Mouse (Mus musculus) adrenal gland, adult (tissue): ENCODE measurements around the gene Pip4k2a.

Experiments
- DNase-seq, 2 experiments: peaks; one replicate each; pipeline ENCODE4 v3.0.0; 2022 to 2023; ENCODE audit warnings: low spot score in 1 of 2; ENCODE audit not compliant: inconsistent age in 2 of 2

Gene Pip4k2a

GRCm38 (mm10) chr2:18982581-18982980, 15.3 kb downstream of the Pip4k2a start:
- no peak for DNase-seq

GRCm38 (mm10) chr2:18979675-18980074, 18.3 kb downstream of the Pip4k2a start:
- DNase-seq, result no peak

- DNase-seq, result no peak
Measured at GRCm38 (mm10) chr2:18979046-18979445, 18.9 kb downstream of the Pip4k2a start.

DNA sequence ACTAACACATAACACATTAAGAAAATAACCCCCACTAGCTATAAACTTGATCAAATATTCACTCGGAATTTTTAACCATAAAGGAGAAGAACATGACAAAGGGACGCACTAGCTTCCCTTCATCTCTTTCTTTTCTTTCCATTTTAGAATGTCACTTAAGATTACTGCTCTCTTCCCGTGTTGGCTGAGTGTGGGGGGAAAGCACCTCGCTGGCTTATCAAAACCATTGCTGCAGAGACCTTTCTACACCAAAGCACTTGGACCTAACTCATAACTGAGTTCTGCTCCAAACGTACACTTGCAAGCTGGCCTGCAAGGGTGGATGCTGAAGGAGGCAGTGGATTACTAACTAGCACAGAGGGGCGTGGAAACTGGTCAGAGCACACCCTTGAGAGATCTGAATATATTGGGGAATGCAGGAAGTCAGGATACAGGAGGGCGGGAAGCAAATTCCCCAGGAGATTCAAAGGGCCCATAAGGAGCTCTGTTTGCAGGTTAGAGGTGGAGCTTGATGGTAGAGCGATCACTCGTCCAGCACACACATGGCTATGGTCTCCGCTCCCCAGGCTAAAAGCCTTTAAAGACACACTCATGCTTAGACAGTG, 20.6 kb downstream of the Pip4k2a start:
- DNase-seq, result no peak

DNA sequence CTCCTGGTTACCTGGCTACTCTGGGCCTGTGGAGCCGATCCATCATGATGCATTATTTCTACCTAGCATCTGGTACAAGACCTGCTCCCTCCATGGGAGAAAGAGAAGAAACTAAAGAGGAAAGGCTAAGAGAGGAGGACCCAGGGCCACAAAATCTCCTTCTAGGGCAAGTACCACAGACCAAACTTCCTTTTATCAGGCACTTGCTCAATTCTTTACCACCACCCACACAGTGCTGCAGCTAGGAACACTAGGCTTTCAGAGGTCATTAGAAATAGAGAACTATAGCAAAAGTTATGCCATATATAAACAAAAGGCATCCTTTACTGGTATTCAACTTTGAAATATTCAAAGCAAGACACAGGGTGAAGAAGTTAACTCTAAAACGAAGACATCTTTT, 21.8 kb downstream of the Pip4k2a start:
- DNase-seq, result no peak

DNA sequence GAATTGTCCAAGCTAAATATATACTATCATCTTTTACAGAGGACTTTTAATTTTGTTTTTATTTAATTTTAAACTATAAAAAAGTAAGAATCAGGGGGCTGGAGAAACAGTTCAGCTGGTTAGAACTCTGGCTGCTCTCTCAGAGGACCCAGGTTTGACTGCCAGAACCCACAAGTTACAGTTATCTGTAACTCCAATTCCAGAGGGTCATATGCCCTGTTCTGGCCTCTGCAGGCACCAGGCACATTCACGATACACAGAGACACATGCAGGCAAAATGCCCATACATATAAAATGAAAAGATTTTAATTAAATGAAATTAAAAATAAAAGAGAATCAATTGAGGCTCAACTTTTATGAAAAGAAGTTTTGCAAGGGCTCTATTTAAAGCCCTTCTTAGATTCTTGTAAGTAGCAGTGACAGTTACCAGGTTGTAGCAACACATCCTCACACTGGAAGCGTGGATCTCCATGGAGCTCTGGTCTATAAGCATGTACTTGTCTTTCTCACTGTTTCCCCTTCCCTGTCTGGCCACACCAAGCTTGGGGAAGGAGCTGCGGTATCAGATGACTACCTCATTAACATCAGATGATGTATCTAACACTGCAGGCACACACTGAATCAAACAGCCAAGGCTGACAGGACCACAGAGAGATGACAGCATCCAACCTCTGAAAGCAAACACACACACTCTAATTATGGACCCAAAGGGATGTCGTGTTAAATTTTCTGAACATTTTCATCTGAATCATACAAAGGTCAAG, 22.9 kb downstream of the Pip4k2a start:
- DNase-seq, result no peak

- DNase-seq, result no peak
Measured at GRCm38 (mm10) chr2:18971564-18971963, 26.4 kb downstream of the Pip4k2a start.

DNA sequence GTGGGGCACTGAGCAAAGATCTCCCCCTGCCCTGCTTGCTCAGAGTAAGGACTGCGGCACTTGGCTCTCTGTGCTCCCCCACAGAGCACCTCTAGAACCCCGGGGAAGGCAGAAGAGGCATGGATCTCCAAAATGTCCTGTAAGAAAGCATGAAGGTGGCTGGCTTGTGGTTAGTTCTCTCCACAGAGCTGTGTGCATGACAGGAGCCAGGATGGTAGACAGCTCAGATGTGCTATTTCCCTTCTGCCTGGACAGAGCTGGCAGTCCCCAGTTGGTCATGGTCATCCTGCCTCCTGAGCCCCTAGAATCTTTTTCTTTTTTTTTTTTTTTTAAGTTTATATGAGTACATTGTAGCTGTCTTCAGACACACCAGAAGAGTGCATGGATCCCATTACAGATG, 27.5 kb downstream of the Pip4k2a start:
- no peak for DNase-seq

DNA sequence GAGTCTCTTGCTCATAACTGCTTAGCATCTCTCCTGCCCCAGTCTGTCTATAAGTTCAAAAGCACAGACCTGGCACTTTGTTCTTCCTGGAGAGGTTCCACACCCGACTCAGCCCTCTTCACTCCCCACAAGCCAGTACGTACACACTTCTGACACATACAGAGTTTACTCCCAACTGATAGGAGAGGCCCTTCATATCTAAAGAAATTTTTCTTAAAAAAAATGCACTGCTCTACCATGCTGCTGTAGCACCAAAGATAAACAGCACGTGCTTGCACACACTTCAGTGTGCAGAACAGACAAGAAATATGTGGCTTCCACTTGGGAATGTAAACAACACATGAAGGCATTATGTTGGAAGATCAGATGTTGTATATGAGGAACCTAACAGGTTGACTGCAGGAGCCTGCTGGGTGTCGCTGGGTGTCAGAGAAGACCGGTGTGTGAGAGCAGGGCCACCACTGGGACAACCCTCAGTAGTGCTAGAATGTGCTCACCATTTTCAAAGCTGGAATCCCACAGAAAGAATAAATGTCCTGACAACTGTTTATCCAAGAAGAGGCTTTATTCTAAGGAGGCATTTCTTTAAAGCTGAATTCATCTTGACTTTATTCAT, 28.8 kb downstream of the Pip4k2a start:
- no peak for DNase-seq

GRCm38 (mm10) chr2:18967451-18968063, 30.4 kb downstream of the Pip4k2a start:
- no peak for DNase-seq

- no peak for DNase-seq
Measured at GRCm38 (mm10) chr2:18966566-18966965, 31.4 kb downstream of the Pip4k2a start.

DNA sequence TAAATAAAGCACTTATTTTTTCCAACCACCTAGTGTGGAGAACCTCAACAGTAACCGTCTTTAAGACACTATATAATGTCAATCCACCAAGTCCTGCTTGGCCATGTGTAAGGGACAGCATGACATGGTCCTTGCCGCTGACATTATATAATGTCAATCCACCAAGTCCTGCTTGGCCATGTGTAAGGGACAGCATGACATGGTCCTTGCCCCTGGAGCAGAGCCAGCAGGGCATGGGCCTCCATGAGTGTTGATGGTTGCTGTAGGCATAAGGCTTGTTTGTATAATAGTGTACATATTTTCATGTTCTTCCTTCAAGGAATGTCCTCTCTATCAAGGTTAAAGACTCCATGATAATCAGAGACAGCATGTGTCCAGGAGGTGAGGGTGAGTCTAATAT, 32.0 kb downstream of the Pip4k2a start:
- no peak for DNase-seq

DNA sequence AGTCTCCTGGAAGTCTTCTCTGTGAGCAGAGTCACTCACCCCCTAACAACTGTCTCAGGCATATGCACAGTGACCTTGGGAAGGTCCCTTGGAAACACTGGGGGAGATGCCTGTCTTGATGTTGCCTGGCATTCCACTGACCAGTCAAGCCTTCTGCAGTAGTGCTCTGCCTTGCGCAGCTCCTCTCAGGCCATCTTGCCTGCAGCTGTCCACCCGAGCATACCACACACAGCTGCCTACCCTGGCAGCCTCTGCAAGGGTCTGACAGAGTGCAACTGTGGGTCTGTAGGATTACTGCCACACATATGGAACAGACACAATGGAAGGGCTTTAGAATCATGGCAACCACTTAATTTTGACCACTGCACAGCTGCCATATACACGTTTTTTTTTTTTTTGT, 32.8 kb downstream of the Pip4k2a start:
- DNase-seq, result no peak

DNA sequence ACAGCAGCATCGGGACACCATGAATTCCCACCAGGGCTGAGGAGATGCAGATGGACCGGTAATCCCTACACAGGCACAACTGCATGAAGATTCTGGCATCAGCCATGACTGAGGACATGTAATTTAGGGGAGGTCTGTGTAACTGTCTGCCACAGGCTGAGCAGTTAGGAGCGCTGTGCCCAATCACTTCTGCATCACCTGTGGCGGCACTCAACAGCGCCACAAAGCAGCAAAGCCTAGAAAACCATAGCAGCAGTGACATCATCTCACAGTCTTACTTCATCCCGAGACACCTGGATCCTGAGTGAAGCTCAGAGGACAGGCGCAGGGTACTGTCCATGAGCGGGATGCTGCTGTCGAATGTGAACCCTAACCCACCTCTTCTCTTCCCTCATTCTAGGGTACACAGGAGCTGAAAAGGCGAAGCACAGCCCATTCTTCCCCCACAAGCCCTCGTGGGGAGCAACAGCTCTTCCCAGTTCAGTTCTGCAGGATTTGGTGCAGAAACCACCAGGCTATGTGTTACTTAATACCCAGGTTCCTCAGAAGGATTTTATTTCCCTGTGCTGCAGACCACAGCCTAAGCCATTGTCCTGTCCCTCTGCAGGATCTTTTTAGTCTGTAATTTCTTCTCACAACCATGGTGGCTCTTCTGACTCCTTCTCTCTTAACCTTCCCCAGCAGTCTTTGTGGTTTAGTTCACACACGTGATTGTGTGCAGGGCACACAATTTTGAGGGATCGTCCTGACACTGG, 34.5 kb downstream of the Pip4k2a start:
- no peak for DNase-seq

DNA sequence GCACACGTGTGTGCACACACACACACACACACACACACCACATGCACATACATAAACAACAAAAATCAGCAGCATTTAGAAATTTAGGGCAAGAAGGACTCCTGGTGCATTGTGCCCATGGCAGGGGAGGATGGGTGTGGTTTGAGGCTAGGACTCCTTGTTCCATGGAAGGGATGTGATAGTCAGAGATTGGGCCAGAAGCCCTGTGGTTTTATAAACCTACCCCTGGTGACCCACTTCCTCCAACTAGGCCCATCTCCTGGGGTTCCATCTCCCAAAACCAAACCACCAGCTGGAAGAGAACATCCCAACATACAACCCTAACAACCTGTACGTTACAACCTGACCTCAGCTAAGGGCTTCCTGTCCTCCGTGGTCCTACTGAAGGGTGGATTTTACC, 35.4 kb downstream of the Pip4k2a start:
- no peak for DNase-seq

- no peak for DNase-seq
Measured at GRCm38 (mm10) chr2:18960376-18960973, 37.5 kb downstream of the Pip4k2a start.

DNA sequence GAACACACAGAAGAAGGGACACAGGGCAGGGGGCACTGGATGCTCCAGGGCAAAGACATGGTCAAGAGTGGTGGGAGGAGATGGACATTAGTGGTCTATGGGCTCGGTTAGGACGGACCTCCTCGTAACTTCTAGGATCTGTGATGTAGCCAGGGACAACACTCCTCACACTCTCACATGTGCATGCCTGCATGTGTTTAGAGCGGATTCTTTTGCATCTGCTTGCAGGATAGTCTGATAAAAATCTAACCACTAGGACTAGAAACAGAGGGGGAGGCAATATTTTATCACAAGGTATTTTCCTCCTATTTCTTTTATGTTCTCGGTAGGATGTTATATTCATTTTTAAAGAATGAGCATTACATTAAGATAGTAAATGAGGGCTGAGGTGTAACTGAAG, 38.4 kb downstream of the Pip4k2a start:
- DNase-seq, result no peak

DNA sequence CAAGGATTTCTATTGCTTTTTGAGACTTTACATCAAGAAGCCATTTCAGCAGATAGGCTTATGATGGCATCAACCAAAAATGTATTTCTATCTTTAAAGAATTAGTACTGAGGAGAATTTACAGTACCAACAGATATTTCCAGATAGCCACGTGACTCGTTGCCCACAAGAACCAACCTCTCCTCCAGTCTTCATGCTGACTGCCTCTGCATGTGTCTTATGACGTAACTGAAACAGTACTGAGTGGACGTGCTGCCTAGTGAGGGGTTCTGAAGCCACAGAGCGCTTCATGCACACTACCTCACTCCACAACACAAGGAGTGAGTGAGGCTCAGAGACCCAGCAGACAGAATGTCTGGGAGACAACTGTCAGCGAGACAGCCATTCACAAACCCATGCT, 38.9 kb downstream of the Pip4k2a start:
- DNase-seq, result no peak

DNA sequence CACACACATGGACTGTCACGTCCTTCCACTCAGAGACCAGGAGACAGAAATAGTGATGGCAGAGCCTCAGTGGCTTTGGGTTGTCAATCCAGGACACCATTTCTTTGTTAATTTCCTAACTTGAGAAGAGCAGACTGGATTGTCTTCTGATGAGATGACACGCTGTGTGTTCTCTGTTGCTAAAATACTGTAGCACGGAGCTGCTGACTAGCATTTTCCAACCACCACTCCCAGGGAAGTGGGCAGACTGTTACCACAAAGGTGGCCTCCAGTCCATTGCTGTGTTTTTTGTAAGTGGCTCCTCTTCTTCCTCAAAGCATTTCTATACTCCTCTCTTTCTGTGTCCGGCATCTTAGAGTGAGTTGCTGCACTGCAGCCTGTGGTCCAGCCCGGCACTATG, 39.4 kb downstream of the Pip4k2a start:
- DNase-seq, result no peak

GRCm38 (mm10) chr2:18958044-18958443, 39.9 kb downstream of the Pip4k2a start:
- no peak for DNase-seq

- DNase-seq, result no peak
Measured at GRCm38 (mm10) chr2:18957459-18957858, 40.5 kb downstream of the Pip4k2a start.
